Mouse (Mus musculus) embryo, embryonic 11.5 days (tissue): ENCODE data around the gene Utp4.

ENCODE experiments used
- DNase-seq: peaks from one replicate; pipeline ENCODE4 v3.0.0-alpha.2; 2012; ENCODE audit warnings: low read depth, low spot score

Utp4 gene

DNA sequence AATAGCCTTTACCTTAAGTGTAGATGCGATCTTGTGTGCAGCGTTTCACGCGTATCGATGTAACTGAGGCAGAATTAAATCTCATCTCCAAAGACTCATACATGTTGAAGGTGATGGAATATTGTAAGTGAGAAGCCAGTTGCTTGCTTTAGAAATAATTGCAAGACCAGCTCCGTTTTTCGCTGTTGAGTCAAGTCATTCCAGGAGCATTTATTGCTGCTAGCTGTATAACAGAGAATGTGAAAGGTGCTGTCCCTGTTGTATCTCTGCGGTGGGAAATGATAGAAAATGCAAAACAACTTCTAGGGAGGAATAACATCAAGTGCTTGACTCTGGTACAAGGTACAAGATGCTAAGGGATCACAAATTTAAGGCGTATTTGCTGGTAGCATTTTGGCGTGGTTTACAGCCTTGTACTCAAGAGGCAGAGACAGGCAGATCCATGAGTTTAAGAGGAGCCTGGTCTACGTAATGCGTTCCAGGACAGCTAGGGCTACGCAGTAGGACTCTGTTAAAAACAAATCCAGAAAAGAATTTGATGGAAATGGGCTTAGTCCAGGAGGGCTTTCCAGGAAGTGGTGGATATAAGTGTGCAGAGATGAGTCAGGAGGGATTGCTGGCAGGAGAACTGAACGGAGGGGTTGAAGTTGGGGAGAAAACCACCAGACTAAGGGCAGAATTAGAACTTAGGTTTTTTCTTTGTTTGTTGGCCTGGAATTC, 43.8 kb downstream of the Utp4 start:
- no peak for DNase-seq

DNA sequence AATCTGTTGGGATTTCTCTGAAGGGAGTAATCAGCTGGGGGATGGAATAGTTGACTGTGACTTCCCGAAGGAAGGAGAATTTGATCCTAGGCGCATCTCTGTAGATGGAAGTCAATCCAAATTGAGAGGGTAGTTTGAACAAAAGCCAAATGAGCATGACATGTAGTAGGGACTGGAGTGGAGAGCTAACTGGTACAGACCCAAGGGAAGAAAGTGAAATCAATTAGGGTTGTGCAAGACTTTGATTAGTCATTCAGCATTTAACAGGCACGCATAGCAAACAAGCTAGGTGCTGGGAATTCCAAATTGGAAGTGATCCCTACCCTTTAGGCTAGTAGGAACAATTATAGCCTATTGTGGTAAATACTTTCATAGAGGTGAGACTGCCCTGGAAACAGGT, 48.4 kb downstream of the Utp4 start:
- DNase-seq = no peak

DNA sequence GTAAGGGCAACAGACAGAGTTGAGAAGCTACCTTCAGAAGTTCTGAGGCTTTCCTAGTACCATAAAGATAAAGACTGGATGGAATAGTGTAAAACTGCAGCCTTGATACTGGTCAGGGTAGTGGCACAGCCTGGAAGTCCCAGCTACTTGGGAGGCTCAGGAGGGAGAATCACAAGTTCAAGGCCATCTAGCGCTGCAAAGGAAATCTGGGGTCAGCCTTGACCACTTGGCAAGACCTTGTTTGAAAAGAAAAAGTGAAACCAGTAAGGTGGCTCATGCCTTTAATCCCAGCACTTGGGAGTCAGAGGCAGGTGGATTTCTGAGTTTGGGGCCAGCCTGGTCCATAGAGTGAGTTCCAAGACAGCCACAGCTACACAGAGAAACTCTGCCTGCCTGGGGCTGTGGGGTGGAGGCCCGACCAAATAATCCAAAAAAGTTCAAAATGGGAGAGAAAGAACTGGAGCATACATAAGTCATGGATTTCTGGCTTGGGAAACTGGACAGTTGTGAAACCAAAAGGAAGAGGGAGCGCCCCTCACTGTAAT, 50.5 kb downstream of the Utp4 start:
- DNase-seq = no peak

DNA sequence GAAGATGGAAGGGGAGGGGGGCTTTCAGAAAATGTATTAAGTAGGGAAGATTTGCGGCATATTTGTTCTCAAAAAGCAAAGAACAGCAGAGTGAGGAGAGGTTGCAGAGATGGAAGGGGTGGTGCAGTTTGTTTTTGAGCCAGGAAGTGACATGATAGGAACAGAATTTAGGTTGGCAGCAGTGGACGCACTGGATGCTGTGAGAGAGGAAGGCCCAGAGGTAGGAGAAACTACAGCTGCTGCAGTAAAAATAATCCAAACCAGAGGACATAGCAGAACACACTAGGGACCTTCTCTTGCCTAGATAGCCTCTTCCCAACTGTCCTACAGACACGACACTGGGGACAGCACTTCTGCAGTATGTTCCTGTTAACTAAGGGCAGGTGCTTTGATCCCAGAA, 51.3 kb downstream of the Utp4 start:
- DNase-seq = no peak

DNA sequence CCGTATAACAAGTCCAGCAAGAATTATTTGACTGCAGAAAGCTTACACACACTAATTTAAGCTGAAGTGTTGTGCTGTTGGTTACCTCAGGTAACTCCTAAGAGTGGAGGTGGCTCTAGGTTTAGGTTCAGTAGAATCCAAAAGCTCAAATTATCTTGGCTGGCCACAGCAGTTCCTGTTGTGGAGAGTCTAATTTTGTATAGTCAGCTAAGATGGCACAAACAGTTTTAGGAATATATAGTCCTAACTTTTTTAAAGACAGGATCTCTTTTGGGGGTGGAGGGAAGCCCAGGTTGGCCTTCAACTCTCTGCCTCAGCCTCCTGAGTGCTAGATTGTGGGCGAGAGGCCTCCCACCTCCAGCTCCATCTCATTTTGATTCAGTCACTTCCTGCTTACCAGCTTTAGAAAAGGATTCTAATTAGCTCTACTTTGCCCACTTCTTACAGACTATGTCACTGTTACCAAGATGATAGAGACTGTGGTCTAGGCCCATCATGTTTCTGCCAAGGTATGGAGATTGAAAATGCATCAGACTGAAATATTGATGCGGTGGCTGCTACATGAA, 55.3 kb downstream of the Utp4 start:
- no peak for DNase-seq

DNA sequence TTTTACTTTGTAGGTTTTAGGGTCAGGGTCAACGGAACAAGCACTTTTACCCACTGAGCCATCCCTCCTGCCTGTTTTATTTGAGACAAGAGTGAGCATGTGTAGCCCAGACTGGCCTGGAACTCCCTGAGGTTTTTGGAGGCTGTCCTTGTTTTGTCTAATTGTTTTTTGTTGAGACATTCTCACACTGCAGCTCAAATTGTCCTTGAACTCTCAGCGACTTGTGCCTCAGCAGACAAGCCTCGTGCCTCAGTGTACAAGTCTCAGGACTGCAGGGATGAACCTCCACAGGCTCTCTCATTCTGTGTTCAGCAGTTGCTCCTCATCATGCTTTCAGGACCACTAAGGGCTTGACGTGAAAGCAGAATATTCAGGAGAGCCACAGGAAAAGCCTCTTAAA, 58.3 kb downstream of the Utp4 start:
- no peak for DNase-seq

DNA sequence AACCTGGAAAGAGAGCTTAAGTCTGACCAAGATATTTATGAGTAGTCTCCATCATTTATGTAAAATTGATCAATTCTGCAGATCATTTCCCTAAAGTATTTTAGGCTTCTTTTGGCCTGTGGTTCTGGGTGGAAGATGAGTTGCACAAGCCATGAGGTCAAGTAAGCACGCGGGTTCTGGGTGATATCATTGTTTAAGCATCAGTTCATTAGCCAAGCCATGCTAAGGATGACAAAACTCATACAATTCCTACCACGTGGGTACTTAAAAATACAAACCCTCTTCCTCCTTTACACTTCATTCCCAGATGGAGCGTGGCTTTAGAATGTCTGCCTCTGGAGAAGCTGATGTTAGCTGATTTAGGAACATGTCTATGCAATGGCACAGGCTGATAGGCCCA, 60.1 kb downstream of the Utp4 start:
- no peak for DNase-seq

DNA sequence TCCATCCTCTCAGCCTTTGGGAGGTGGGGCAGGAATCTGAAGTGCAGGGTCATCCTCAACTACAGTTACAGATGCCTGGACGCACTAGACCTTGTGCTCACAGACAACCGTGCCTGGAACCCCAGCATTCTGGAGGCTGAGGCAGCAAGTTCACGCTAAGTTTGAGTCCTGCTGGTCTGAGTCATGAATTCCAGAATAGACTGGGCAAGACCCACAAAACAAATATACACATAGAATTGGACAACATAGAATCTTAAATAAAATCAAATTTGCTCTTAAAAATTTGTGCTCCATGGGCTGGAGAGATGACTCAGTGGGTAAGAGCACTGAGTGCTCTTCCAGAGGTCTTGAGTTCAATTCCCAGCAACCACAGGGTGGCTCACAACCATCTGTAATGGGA, 63.6 kb downstream of the Utp4 start:
- no peak for DNase-seq

DNA sequence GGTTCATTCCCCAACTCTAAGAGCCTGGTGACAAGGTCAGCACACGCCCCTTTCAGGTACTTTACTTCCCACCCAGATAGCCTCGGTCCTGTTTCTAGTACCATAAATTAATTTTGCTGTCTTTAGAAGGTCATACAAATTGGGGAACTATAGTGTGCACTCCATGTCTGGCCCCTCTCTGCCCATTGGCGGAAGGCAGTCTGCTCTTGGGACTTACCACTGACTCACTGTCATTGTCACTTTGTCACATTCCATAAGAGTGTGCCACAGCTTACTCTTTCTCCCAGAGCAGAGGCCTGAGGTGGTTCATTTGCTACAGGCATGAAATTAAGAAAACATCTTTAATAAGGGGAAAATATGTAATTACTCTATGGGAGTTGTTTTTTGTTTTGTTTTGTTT, 64.8 kb downstream of the Utp4 start:
- no peak for DNase-seq

DNA sequence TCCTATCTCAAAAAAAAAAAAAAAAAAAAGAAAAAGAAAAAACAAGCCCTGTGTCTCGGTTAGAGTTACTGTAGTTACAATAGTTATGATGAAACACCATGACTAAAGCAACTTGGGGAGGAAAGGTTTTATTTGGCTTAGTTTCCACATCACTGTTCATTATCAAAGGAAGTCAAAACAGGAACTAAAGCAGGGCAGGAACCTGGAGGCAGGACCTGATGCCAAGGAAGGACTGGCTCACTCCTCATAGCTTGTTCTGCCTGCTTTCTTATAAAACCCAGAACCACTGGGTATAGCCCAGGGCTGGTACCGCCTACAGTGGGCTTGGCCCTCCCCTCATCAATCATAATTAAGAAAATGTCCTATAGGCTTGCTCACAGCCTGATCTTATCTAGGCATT, 66.2 kb downstream of the Utp4 start:
- DNase-seq = no peak

DNA sequence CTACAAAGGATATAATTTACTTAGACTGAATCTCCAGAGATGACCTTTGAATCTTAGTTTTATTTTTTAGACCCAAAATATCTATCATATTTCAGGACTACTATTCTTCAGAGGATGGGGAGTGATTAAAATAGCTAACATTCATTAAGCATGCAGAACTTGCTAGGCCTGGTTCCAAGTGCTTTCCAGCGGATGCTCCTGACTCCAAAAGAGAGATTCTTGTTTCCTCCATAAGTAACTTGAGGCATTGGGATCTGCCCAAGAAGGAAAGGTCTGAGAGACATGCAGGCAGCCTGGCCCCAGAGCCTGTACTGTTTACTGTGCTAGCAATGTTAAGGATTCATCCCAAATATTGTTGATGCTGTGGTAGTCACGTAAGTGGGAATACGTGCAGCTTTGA, 68.9 kb downstream of the Utp4 start:
- no peak for DNase-seq

DNA sequence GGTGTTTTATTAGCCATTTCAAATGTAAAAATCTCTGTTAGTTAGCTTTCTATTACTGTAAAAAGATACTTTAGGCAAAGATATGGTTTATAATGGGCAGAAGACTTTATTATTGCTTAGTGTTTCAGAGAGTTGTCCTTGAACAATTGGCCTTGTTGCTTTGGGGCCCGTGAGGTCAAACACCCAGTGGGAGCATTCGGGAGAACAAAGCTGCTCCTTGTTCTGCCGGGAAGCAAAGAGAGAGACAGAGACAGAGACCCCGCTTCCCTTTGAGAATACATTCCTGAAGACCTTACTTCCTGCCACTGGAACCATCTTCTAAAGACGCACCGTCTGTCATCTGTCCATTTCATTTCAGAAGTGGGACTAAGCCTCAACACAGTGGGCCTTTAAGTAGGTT, 69.9 kb downstream of the Utp4 start:
- DNase-seq = no peak

DNA sequence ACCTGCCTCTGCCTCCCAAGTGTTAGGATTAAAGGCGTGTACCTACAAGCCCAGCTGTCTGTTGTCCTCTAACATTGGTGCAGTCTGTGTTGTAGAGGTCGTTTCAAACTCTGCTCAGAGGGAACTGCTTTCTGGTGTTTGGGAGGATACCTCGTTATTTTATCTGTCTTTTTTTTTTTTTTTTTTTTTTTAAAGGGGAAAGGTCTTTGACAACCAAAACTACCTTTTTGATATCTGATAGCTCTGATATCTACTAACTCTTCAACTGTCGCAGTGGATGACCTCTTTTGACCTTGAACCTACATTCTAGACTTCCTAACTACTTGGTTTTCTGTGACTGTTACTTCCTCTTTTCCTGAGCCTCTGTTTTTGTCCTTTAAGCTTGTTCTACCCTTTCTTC, 71.1 kb downstream of the Utp4 start:
- no peak for DNase-seq

DNA sequence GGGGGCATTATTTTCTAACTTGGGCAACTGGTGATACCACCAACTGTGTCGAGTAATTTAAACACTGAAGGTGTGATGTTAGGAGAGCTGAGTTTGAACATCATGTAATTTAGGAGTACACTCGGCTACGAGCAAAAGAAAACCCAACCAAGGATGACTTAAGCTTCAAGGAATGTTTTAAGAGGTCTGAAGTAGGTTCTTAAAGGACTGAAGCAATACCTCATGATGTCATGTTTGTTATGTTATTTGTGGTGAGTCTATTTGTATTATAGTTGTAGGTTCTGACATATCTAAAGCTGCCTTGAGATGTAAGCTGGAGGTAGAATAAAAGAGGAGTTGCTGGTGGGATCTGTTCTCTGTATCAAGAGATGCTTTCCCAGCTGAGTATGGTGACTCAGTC, 76.5 kb downstream of the Utp4 start:
- DNase-seq = no peak

DNA sequence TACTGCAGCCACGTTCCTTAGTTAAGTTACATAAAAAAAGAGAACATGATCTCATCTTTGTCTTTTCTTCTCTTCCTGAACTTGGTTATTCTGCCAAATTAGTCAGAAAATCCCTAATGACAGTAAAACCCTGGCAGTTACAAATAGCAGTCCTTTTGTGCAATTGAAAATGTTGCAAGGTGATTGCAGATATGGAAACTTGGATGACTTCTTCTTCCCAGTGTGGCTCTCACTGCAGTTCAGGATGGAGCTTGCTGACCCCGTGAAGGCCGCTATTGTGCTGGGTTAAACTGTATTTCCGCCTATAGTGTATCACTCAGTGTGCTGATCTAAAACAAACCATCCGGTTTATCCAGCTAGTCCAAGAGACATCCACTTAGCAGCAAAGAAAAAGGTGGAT, 78.5 kb downstream of the Utp4 start:
- DNase-seq = no peak
